Mouse (Mus musculus) intestine, embryonic 15.5 days (tissue): ENCODE results near the gene Nexmif. TPM values are rescaled to one million over a fixed set of nuclear protein-coding genes. Genes with fewer than 3 reads are reported as not detected.

Experiments
- ATAC-seq: fragments of 200-750 bp; cut with Nextera tagmentation; 2 replicates; pipeline ENCODE4 v1.8.0; 2017; ENCODE audit warnings: moderate TSS enrichment, moderate library complexity
- H3K27ac ChIP-seq: fragments of 300-500 bp; sonication (generic); 2 replicates; pipeline ENCODE4 v1.5.1; 2015; ENCODE audit warnings: mild to moderate bottlenecking, inconsistent platforms
- H3K27me3 ChIP-seq: fragments of 300-500 bp; sonication (generic); replicated peaks from 2 replicates; pipeline ENCODE4 v1.6.1; 2015; ENCODE audit warnings: inconsistent platforms
- H3K36me3 ChIP-seq: fragments of 300-500 bp; sonication (generic); 2 replicates; pipeline ENCODE4 v1.6.1; 2015; ENCODE audit warnings: inconsistent platforms
- H3K4me1 ChIP-seq: fragments of 300-500 bp; sonication (generic); replicated peaks from 2 replicates; pipeline ENCODE4 v1.6.1; 2015; ENCODE audit warnings: inconsistent platforms
- H3K4me2 ChIP-seq: fragments of 300-500 bp; sonication (generic); replicated peaks from 2 replicates; pipeline ENCODE4 v1.6.1; 2015; ENCODE audit warnings: mild to moderate bottlenecking, inconsistent platforms
- H3K4me3 ChIP-seq: fragments of 300-500 bp; sonication (generic); replicated peaks from 2 replicates; pipeline ENCODE4 v1.5.1; 2015; ENCODE audit warnings: inconsistent platforms
- H3K9ac ChIP-seq: fragments of 300-500 bp; sonication (generic); 2 replicates; pipeline ENCODE4 v1.6.1; 2015; ENCODE audit warnings: inconsistent platforms
- H3K9me3 ChIP-seq: fragments of 300-500 bp; sonication (generic); 2 replicates; pipeline ENCODE4 v1.6.1; 2016; ENCODE audit warnings: inconsistent platforms
- WGBS: fragments of 180-500 bp; shearing (Covaris S2); methylation state at CpG from one replicate; pipeline ENCODE4 v1.1.7; 2015; 5-methylcytosine and 5-hydroxymethylcytosine counted together
- microRNA counts: library from miRNA; unstranded; fragments of <30 nt; microRNA quantifications from one replicate; lab custom pipeline; 2016
- polyA plus RNA-seq: library from polyadenylated mRNA; unstranded; fragments of >200 nt; fragmentation: Nextera tagmentation; extraction: Ambion mirVana; gene quantifications from 2 replicates; pipeline ENCODE4 v1.2.1, GENCODE M21; 2015

Gene Nexmif
- polyA plus RNA-seq, 1 experiment from 2014 or later: 0.57 TPM

DNA sequence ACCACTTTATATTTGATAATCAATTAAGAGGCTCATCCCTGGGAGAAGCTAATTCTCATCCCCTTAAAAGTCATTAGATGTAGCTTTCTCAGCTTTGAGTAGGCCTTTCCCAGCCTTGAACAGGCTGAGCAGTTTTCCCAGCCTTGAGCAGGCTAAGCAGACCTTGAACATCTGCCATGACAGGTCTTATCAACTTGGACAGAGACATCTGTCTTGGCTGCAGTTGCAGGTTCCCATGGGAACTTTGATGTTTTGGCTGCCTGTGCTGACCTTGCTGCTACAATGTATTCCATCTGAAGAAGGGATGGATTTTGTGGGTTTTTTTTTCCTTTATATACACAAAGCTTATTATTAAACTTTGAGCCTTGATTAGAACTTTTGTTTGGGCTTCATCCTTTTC, 160.7 kb downstream of the Nexmif start:
- Histone ChIP-seq H3K9me3 (no peaks in the 10 kb centered on the region), H3K9ac (no peak overlapping the region), H3K27me3 (peaks cover 8% of the 10 kb centered on the region), H3K36me3 (no peaks in the 10 kb centered on the region), H3K27ac (no peak overlapping the region), H3K4me1 (no peaks in the 10 kb centered on the region), H3K4me2 (no peak overlapping the region), H3K4me3 (no peak overlapping the region)
- ATAC-seq: no peak

DNA sequence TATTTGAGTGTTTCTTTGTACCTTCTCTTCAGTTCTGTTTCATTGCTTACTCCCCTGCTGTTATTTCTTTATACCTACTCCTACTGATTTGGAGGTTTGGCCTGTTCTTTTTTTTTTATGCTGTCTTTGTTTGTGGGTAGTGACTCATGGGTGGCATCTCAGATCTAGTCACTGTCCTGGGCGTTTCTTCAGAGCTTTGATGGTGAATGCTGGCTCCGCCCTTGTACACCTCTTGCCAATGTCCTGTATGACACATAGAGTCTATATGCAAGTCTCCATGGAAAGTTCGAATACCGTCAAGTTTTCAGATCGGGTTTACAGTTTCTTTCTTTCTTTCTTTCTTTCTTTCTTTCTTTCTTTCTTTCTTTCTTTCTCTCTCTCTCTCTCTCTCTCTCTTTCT, 167.1 kb downstream of the Nexmif start:
- Histone ChIP-seq H3K36me3 (no peaks in the 10 kb centered on the region), H3K4me3 (no peak overlapping the region), H3K4me2 (no peak overlapping the region), H3K9ac (no peak overlapping the region), H3K27me3 (no peaks in the 10 kb centered on the region), H3K4me1 (no peaks in the 10 kb centered on the region), H3K9me3 (no peaks in the 10 kb centered on the region), H3K27ac (no peak overlapping the region)
- 79% methylated on average over 5 of the region's 5 CpGs for WGBS
- ATAC-seq: no peak

DNA sequence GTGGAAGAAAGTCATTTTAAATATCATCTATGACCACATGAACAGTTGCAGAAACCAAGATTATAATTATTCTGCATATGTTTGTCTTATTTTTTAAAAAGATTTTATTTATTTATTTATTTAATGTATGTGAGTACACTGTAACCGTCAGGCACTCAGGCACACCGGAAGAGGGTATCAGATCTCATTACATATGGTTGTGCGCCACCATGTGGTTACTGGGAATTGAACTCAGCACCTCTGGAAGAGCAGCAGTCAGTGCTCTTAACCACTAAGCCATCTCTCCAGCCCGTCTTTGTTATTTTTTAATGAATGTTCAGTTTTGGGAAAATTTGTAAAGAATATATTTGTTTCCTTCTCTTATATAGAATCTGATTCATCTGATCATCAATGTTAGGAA, 168.2 kb downstream of the Nexmif start:
- ATAC-seq: no peak

More for the DNA sequence above, 168.2 kb downstream of the Nexmif start:
- H3K36me3 ChIP-seq: no peaks in the 10 kb centered on the region
- no peaks in the 10 kb centered on the region for H3K4me1 ChIP-seq
- no peak overlapping the region for H3K9ac ChIP-seq
- no peaks in the 10 kb centered on the region for H3K27me3 ChIP-seq
- no peaks in the 10 kb centered on the region for H3K9me3 ChIP-seq
- no peak overlapping the region for H3K4me3 ChIP-seq
- H3K4me2 ChIP-seq: no peak overlapping the region
- H3K27ac ChIP-seq: no peak overlapping the region
- WGBS: 43% methylated on average over 4 of the region's 4 CpGs

MicroRNA genes within 50 kb of the gene (microRNA counts, 519-probe panel; counts per million panel counts)
- microRNA mmu-miR-672 (lab: Ali Mortazavi, UCI): 1,894 counts per million, percentile 41 among the panel's probes with 10 or more counts

Other genes with a start within 250 kb of the Nexmif start
- 28.0 and 29.2 TPM in 2 replicates for gene Rlim, start 219.9 kb downstream of the Nexmif start, polyA plus RNA-seq
- 8.3 and 9.4 TPM in 2 replicates for gene Abcb7, start 212.7 kb upstream of the Nexmif start, polyA plus RNA-seq